Mouse (Mus musculus): ENCODE results near the gene Zdhhc7.

Zdhhc7 gene

GRCm38 (mm10) chr8:120066226-120066625, 35.1 kb downstream of the Zdhhc7 start:
- DNase-seq: no peak

GRCm38 (mm10) chr8:120065611-120066010, 35.7 kb downstream of the Zdhhc7 start:
- DNase-seq: no peak

GRCm38 (mm10) chr8:120063326-120063725, 38.0 kb downstream of the Zdhhc7 start:
- DNase-seq: no peak

- no peak for DNase-seq
Measured at GRCm38 (mm10) chr8:120062742-120063141, 38.5 kb downstream of the Zdhhc7 start.

- DNase-seq: no peak
Measured at GRCm38 (mm10) chr8:120057078-120057477, 44.2 kb downstream of the Zdhhc7 start.

- no peak for DNase-seq
Measured at GRCm38 (mm10) chr8:120054833-120055232, 46.4 kb downstream of the Zdhhc7 start.

- DNase-seq: no peak
Measured at GRCm38 (mm10) chr8:120052318-120052717, 49.0 kb downstream of the Zdhhc7 start.

GRCm38 (mm10) chr8:120051908-120052307, 49.4 kb downstream of the Zdhhc7 start:
- no peak for DNase-seq

GRCm38 (mm10) chr8:120051006-120051405, 50.3 kb downstream of the Zdhhc7 start:
- DNase-seq: no peak

- no peak for DNase-seq
Measured at GRCm38 (mm10) chr8:120050376-120050775, 50.9 kb downstream of the Zdhhc7 start.

GRCm38 (mm10) chr8:120049949-120050348, 51.3 kb downstream of the Zdhhc7 start:
- DNase-seq: no peak

- DNase-seq: peak; percentile 90 to 94
Measured at GRCm38 (mm10) chr8:120046258-120047020, 54.8 kb downstream of the Zdhhc7 start.

GRCm38 (mm10) chr8:120045471-120045870, 55.8 kb downstream of the Zdhhc7 start:
- DNase-seq: no peak

GRCm38 (mm10) chr8:120044907-120045306, 56.4 kb downstream of the Zdhhc7 start:
- DNase-seq: no peak

- no peak for DNase-seq
Measured at GRCm38 (mm10) chr8:120042542-120043312, 58.6 kb downstream of the Zdhhc7 start.

GRCm38 (mm10) chr8:120040861-120041260, 60.4 kb downstream of the Zdhhc7 start:
- no peak for DNase-seq

- DNase-seq: no peak
Measured at GRCm38 (mm10) chr8:120039313-120039919, 61.9 kb downstream of the Zdhhc7 start.

- no peak for DNase-seq
Measured at GRCm38 (mm10) chr8:120038741-120039140, 62.5 kb downstream of the Zdhhc7 start.

- no peak for DNase-seq
Measured at GRCm38 (mm10) chr8:120037611-120038010, 63.7 kb downstream of the Zdhhc7 start.

GRCm38 (mm10) chr8:120037199-120037598, 64.1 kb downstream of the Zdhhc7 start:
- DNase-seq: peak; percentile 49 to 54

- no peak for DNase-seq
Measured at GRCm38 (mm10) chr8:120036578-120036977, 64.7 kb downstream of the Zdhhc7 start.

- no peak for DNase-seq
Measured at GRCm38 (mm10) chr8:120036111-120036510, 65.2 kb downstream of the Zdhhc7 start.

GRCm38 (mm10) chr8:120034471-120034870, 66.8 kb downstream of the Zdhhc7 start:
- DNase-seq: no peak

Measured in cerebellum, postnatal 14 days (tissue).